Mouse (Mus musculus): ENCODE measurements around the gene Kcnn1. TPM values are rescaled to one million over a fixed set of nuclear protein-coding genes. Genes with fewer than 3 reads are reported as not detected.

Gene Kcnn1
- polyA plus RNA-seq, 1 experiment = 3.2 TPM

DNA sequence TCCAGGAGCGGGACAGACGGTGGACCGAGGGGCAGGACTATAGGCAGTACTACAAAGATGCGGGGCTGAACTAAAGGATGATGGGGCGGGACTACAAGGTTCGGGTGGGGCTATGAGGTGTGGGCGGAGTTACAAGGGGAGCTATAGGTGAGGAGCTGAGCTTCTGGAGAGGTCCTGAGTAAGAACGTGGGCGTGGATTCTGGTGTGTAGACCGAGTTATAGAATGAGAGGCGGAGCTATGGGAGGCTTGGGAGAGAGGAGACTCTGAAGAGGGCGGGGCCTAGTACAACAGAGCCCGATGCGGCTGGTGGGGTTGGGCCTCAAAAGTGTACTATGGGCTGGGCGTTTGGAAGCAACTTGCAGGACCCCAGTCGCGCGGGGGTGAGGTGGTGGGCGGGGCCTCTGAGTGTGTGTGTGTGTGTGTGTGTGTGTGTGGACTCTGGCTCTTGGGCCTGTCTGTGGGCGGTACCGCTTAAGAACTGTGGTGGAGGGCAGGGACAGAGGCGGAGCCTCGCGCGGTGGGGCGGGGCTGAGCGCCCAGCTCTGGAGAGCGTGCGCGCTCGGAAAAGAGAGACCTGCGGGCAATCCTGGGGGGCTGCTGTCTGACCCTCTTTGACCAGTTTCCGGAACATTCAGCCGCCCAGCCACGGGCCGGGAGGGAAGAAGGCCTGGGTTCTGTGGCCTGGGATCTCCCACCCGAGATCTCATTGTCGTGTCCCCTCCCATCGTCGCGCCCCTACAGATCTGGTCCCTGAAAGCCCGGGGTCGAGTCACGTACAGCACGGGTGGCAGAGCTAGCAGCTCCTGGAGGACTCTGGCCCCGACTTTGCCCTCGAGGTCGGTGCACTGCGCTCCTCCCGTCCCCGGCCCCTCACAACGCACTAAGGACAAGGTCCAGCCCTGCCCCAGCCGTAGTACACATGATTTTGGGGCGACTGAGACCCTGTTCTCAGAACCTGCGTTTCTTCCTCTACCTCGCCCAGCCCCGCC, 65.7 kb downstream of the Kcnn1 start:
- Histone ChIP-seq H3K4me1 (ENCODE audit: control insufficient read depth, insufficient read depth, low read length) (peaks cover 3% of the 10 kb centered on the region), H3K9me3 (replicated peaks; ENCODE audit: control insufficient read depth, insufficient read depth, low read length, poor library complexity, severe bottlenecking) (no peaks in the 10 kb centered on the region), H3K4me3 (ENCODE audit: low read depth, low read length) (peak overlapping the region; percentile 79), H3K27ac (ENCODE audit: insufficient read depth, low read length) (no peak overlapping the region), H3K36me3 (ENCODE audit: control insufficient read depth, insufficient read depth, low read length, poor library complexity, severe bottlenecking) (no peaks in the 10 kb centered on the region), H3K27me3 (ENCODE audit: control insufficient read depth, insufficient read depth, low read length, poor library complexity, severe bottlenecking) (no peaks in the 10 kb centered on the region), H3K9ac (ENCODE audit: low read depth, poor library complexity, severe bottlenecking) (peak overlapping the region; percentile 64)
- TF ChIP-seq EP300 (IDR thresholded peaks at IDR 0.05; ENCODE audit: insufficient read depth, low read depth, low read length) (no peak), POLR2A (IDR thresholded peaks at IDR 0.05; ENCODE audit: insufficient read depth, low read length) (no peak), CTCF (IDR thresholded peaks at IDR 0.05; ENCODE audit: low read depth, low read length) (no peak)

- Histone ChIP-seq H3K9me3 (replicated peaks; ENCODE audit: control insufficient read depth, insufficient read depth, low read length, poor library complexity, severe bottlenecking) (no peaks in the 10 kb centered on the region), H3K27me3 (ENCODE audit: control insufficient read depth, insufficient read depth, low read length, poor library complexity, severe bottlenecking) (no peaks in the 10 kb centered on the region), H3K9ac (ENCODE audit: low read depth, poor library complexity, severe bottlenecking) (peak overlapping the region; percentile 62), H3K4me1 (ENCODE audit: control insufficient read depth, insufficient read depth, low read length) (no peaks in the 10 kb centered on the region), H3K27ac (ENCODE audit: insufficient read depth, low read length) (no peak overlapping the region), H3K36me3 (ENCODE audit: control insufficient read depth, insufficient read depth, low read length, poor library complexity, severe bottlenecking) (no peaks in the 10 kb centered on the region), H3K4me3 (ENCODE audit: low read depth, low read length) (peak overlapping the region; percentile 68)
- TF ChIP-seq POLR2A (IDR thresholded peaks at IDR 0.05; ENCODE audit: insufficient read depth, low read length) (no peak), EP300 (IDR thresholded peaks at IDR 0.05; ENCODE audit: insufficient read depth, low read depth, low read length) (no peak), CTCF (IDR thresholded peaks at IDR 0.05; ENCODE audit: low read depth, low read length) (no peak)
These were observed 66.5 kb downstream of the Kcnn1 start for GRCm38 (mm10) chr8:70796403-70797080.

DNA sequence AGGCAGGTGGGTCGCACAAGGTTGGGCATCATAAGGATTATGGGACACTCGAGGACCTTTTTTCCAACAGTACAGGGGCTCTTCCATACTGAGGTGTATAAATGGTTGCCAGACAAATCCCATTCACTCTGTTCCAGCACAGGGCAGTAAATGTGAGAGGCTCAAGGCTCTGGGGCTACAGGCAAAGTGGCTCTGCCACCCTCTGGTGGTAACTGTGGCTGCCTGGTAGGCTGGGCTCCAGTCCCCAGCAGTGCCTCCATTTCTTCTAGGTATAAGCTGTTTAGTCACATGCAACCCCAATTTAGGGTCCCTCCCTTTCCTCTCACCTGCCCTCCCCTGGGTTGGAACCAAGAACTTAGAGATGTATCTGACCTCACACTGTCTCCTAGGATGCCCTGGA, 67.7 kb downstream of the Kcnn1 start:
- Histone ChIP-seq H3K36me3 (ENCODE audit: control insufficient read depth, insufficient read depth, low read length, poor library complexity, severe bottlenecking) (no peaks in the 10 kb centered on the region), H3K9ac (ENCODE audit: low read depth, poor library complexity, severe bottlenecking) (no peak overlapping the region), H3K9me3 (replicated peaks; ENCODE audit: control insufficient read depth, insufficient read depth, low read length, poor library complexity, severe bottlenecking) (no peaks in the 10 kb centered on the region), H3K4me3 (ENCODE audit: low read depth, low read length) (no peak overlapping the region), H3K27ac (ENCODE audit: insufficient read depth, low read length) (no peak overlapping the region), H3K27me3 (ENCODE audit: control insufficient read depth, insufficient read depth, low read length, poor library complexity, severe bottlenecking) (no peaks in the 10 kb centered on the region), H3K4me1 (ENCODE audit: control insufficient read depth, insufficient read depth, low read length) (no peaks in the 10 kb centered on the region)
- TF ChIP-seq CTCF (IDR thresholded peaks at IDR 0.05; ENCODE audit: low read depth, low read length) (no peak), EP300 (IDR thresholded peaks at IDR 0.05; ENCODE audit: insufficient read depth, low read depth, low read length) (no peak), POLR2A (IDR thresholded peaks at IDR 0.05; ENCODE audit: insufficient read depth, low read length) (no peak)

GRCm38 (mm10) chr8:70794215-70794614, 68.8 kb downstream of the Kcnn1 start:
- H3K36me3 ChIP-seq (ENCODE audit: control insufficient read depth, insufficient read depth, low read length, poor library complexity, severe bottlenecking) = no peaks in the 10 kb centered on the region
- no peaks in the 10 kb centered on the region for H3K27me3 ChIP-seq (ENCODE audit: control insufficient read depth, insufficient read depth, low read length, poor library complexity, severe bottlenecking)
- H3K27ac ChIP-seq (ENCODE audit: insufficient read depth, low read length) = no peak overlapping the region
- TF ChIP-seq EP300 (IDR thresholded peaks at IDR 0.05; ENCODE audit: insufficient read depth, low read depth, low read length) (no peak), CTCF (IDR thresholded peaks at IDR 0.05; ENCODE audit: low read depth, low read length) (no peak), POLR2A (IDR thresholded peaks at IDR 0.05; ENCODE audit: insufficient read depth, low read length) (no peak)
- H3K9ac ChIP-seq (ENCODE audit: low read depth, poor library complexity, severe bottlenecking) = no peak overlapping the region
- no peaks in the 10 kb centered on the region for H3K9me3 ChIP-seq (replicated peaks; ENCODE audit: control insufficient read depth, insufficient read depth, low read length, poor library complexity, severe bottlenecking)
- H3K4me3 ChIP-seq (ENCODE audit: low read depth, low read length) = no peak overlapping the region
- H3K4me1 ChIP-seq (ENCODE audit: control insufficient read depth, insufficient read depth, low read length) = no peaks in the 10 kb centered on the region

GRCm38 (mm10) chr8:70792700-70793099, 70.4 kb downstream of the Kcnn1 start:
- Histone ChIP-seq H3K27me3 (ENCODE audit: control insufficient read depth, insufficient read depth, low read length, poor library complexity, severe bottlenecking) (no peaks in the 10 kb centered on the region), H3K9me3 (replicated peaks; ENCODE audit: control insufficient read depth, insufficient read depth, low read length, poor library complexity, severe bottlenecking) (no peaks in the 10 kb centered on the region), H3K9ac (ENCODE audit: low read depth, poor library complexity, severe bottlenecking) (no peak overlapping the region), H3K27ac (ENCODE audit: insufficient read depth, low read length) (no peak overlapping the region), H3K36me3 (ENCODE audit: control insufficient read depth, insufficient read depth, low read length, poor library complexity, severe bottlenecking) (no peaks in the 10 kb centered on the region), H3K4me1 (ENCODE audit: control insufficient read depth, insufficient read depth, low read length) (no peaks in the 10 kb centered on the region), H3K4me3 (ENCODE audit: low read depth, low read length) (peak overlapping the region; percentile 67)
- TF ChIP-seq CTCF (IDR thresholded peaks at IDR 0.05; ENCODE audit: low read depth, low read length) (no peak), POLR2A (IDR thresholded peaks at IDR 0.05; ENCODE audit: insufficient read depth, low read length) (no peak), EP300 (IDR thresholded peaks at IDR 0.05; ENCODE audit: insufficient read depth, low read depth, low read length) (no peak)

Other genes starting within 250 kb of the Kcnn1 start
- not detected in 2 replicates for gene Lrrc25, start 247.1 kb downstream of the Kcnn1 start, polyA plus RNA-seq (2011; ENCODE audit: insufficient read depth, insufficient read length, low read depth, missing spikeins)
- 1.9 and 2.1 TPM in 2 replicates for gene Gdf15, start 230.8 kb downstream of the Kcnn1 start, polyA plus RNA-seq (2011; ENCODE audit: insufficient read depth, insufficient read length, low read depth, missing spikeins)
- gene Pgpep1, start 202.9 kb downstream of the Kcnn1 start, polyA plus RNA-seq (2011; ENCODE audit: insufficient read depth, insufficient read length, low read depth, missing spikeins) = 30.2 and 44.4 TPM in 2 replicates
- gene Lsm4, start 190.0 kb downstream of the Kcnn1 start, polyA plus RNA-seq (2011; ENCODE audit: insufficient read depth, insufficient read length, low read depth, missing spikeins) = 211 TPM in 2 replicates
- 56.6 and 66.4 TPM in 2 replicates for gene Jund, start 164.3 kb downstream of the Kcnn1 start, polyA plus RNA-seq (2011; ENCODE audit: insufficient read depth, insufficient read length, low read depth, missing spikeins)
- gene Iqcn, start 159.8 kb downstream of the Kcnn1 start, polyA plus RNA-seq (2011; ENCODE audit: insufficient read depth, insufficient read length, low read depth, missing spikeins) = not detected in 2 replicates
- 0.99 and 2.5 TPM in 2 replicates for gene Gm3336, start 144.7 kb downstream of the Kcnn1 start, polyA plus RNA-seq (2011; ENCODE audit: insufficient read depth, insufficient read length, low read depth, missing spikeins)
- 1.9 and 2.3 TPM in 2 replicates for gene Pde4c, start 139.5 kb downstream of the Kcnn1 start, polyA plus RNA-seq (2011; ENCODE audit: insufficient read depth, insufficient read length, low read depth, missing spikeins)
- gene Rab3a, start 108.6 kb downstream of the Kcnn1 start, polyA plus RNA-seq (2011; ENCODE audit: insufficient read depth, insufficient read length, low read depth, missing spikeins) = 6.2 and 6.3 TPM in 2 replicates
- gene Mpv17l2, start 102.3 kb downstream of the Kcnn1 start, polyA plus RNA-seq (2011; ENCODE audit: insufficient read depth, insufficient read length, low read depth, missing spikeins) = 17.7 and 19.1 TPM in 2 replicates
- gene Pik3r2, start 86.5 kb downstream of the Kcnn1 start, polyA plus RNA-seq (2011; ENCODE audit: insufficient read depth, insufficient read length, low read depth, missing spikeins) = 20.1 and 25.1 TPM in 2 replicates
- 9.1 and 10.9 TPM in 2 replicates for gene Mast3, start 58.2 kb downstream of the Kcnn1 start, polyA plus RNA-seq (2011; ENCODE audit: insufficient read depth, insufficient read length, low read depth, missing spikeins)
- 1.1 and 2.0 TPM in 2 replicates for gene Il12rb1, start 54.8 kb downstream of the Kcnn1 start, polyA plus RNA-seq (2011; ENCODE audit: insufficient read depth, insufficient read length, low read depth, missing spikeins)
- 11.1 and 12.1 TPM in 2 replicates for gene Arrdc2, start 23.5 kb downstream of the Kcnn1 start, polyA plus RNA-seq (2011; ENCODE audit: insufficient read depth, insufficient read length, low read depth, missing spikeins)
- 62.8 and 67.2 TPM in 2 replicates for gene Ccdc124, start 10.7 kb upstream of the Kcnn1 start, polyA plus RNA-seq (2011; ENCODE audit: insufficient read depth, insufficient read length, low read depth, missing spikeins)
- gene Slc5a5, start 29.5 kb upstream of the Kcnn1 start, polyA plus RNA-seq (2011; ENCODE audit: insufficient read depth, insufficient read length, low read depth, missing spikeins) = 13.3 TPM in 2 replicates
- 2,473 and 2,707 TPM in 2 replicates for gene Rpl18a, start 34.2 kb upstream of the Kcnn1 start, polyA plus RNA-seq (2011; ENCODE audit: insufficient read depth, insufficient read length, low read depth, missing spikeins)
- gene Map1s, start 42.7 kb upstream of the Kcnn1 start, polyA plus RNA-seq (2011; ENCODE audit: insufficient read depth, insufficient read length, low read depth, missing spikeins) = 32.8 and 37.3 TPM in 2 replicates